20 mouse cellular contexts compared by ENCODE assay signal in the genomic region with DNA sequence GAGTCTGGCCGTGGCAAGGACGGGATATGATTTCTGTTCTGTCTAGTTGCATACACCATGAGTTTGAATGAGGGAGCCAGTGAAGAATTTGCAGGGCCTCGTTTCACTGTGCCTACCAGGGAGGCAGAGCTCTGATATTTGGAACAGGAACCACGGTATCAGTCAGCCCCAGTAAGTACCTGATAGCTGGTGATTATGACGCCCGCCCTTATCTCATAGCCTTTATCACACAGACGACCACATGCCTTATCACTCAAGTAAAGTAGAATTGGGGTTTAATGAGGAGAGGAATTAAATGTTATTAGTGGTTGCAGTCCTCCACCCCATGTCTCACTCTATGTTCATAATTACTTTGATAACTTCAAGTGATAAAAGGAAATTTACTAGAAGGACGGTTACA. TPM values are rescaled to one million over a fixed set of nuclear protein-coding genes. Genes with fewer than 3 reads are reported as not detected.
A peak's percentile ranks its signal among the peaks of the same experiment; 100 is the strongest.
DNase-seq lines count a peak whose midpoint lies in the region; ATAC-seq and TF ChIP-seq lines count a peak whose summit lies in the region.
"Had no signal": no experiment of that assay in that cellular context is flagged by ENCODE, and none has a peak within 500 bp of the region (broad histone marks: within the 10 kb centered on the region; RNA-seq: fewer than 3 reads in every experiment).

No protein-coding gene starts in this region.

- WGBS in intestine, postnatal 0 days = 44% methylated on average over 8 of the region's 8 CpGs
- 56% methylated on average over 8 of the region's 8 CpGs for WGBS in intestine, embryonic 16.5 days
- WGBS in liver, embryonic 11.5 days = 28% methylated on average over 8 of the region's 8 CpGs

- H3K9ac ChIP-seq in intestine, postnatal 0 days (ENCODE audit: low read depth, low read length) = no peak overlapping the region
- no peak overlapping the region for H3K9ac ChIP-seq in intestine, embryonic 16.5 days (ENCODE audit: low read depth, low read length)
- H3K9ac ChIP-seq in liver, embryonic 11.5 days (ENCODE audit: low read depth, low read length) = no peak overlapping the region
- H3K9ac ChIP-seq: midbrain, embryonic 13.5 days had no signal

- H3K4me2 ChIP-seq in intestine, postnatal 0 days (replicated peaks; ENCODE audit: low read depth) = peak overlapping the region; percentile 28; the same call in 1 of the 2 replicates
- no peak overlapping the region for H3K4me2 ChIP-seq in intestine, embryonic 16.5 days (ENCODE audit: low read depth, low read length)
- H3K4me2 ChIP-seq in liver, embryonic 11.5 days = peak overlapping the region; percentile 29; the same call in 1 of the 2 replicates
- H3K4me2 ChIP-seq: heart, embryonic 11.5 days; midbrain, embryonic 13.5 days had no signal

- H3K27me3 ChIP-seq in intestine, postnatal 0 days (replicated peaks; ENCODE audit: control insufficient read depth, insufficient read depth, low read length) = no peaks in the 10 kb centered on the region; the same call in 1 of the 2 replicates
- H3K27me3 ChIP-seq in intestine, embryonic 16.5 days (replicated peaks; ENCODE audit: control insufficient read depth, insufficient read depth, low read length) = no peaks in the 10 kb centered on the region
- no peaks in the 10 kb centered on the region for H3K27me3 ChIP-seq in liver, embryonic 11.5 days (replicated peaks; ENCODE audit: control insufficient read depth, insufficient read depth, low read length)
- H3K27me3 ChIP-seq: midbrain, embryonic 13.5 days had no signal

- H3K27ac ChIP-seq in intestine, postnatal 0 days (ENCODE audit: low read depth, low read length) = no peak overlapping the region
- no peak overlapping the region for H3K27ac ChIP-seq in intestine, embryonic 16.5 days (ENCODE audit: low read length)
- H3K27ac ChIP-seq in liver, embryonic 11.5 days (ENCODE audit: low read depth, low read length) = no peak overlapping the region
- H3K27ac ChIP-seq: midbrain, embryonic 13.5 days had no signal

- no peaks in the 10 kb centered on the region for H3K36me3 ChIP-seq in intestine, postnatal 0 days (ENCODE audit: control insufficient read depth, insufficient read depth)
- no peaks in the 10 kb centered on the region for H3K36me3 ChIP-seq in intestine, embryonic 16.5 days (ENCODE audit: control insufficient read depth, insufficient read depth, low read length)
- H3K36me3 ChIP-seq in liver, embryonic 11.5 days (ENCODE audit: control insufficient read depth, insufficient read depth, low read length) = no peaks in the 10 kb centered on the region
- H3K36me3 ChIP-seq: midbrain, embryonic 13.5 days had no signal

- H3K9me3 ChIP-seq in intestine, postnatal 0 days (ENCODE audit: control insufficient read depth) = no peaks in the 10 kb centered on the region
- H3K9me3 ChIP-seq in intestine, embryonic 16.5 days (ENCODE audit: control insufficient read depth, low read length) = no peaks in the 10 kb centered on the region
- H3K9me3 ChIP-seq in liver, embryonic 11.5 days (ENCODE audit: control insufficient read depth, low read length) = no peaks in the 10 kb centered on the region
- H3K9me3 ChIP-seq: midbrain, embryonic 13.5 days had no signal

- peak; percentile 59 for DNase-seq in c-Kit-positive CD71-positive TER-119-negative erythroid progenitor cells, embryonic 14.5 days (ENCODE audit: low read depth)
- no peak for DNase-seq in liver, embryonic 11.5 days (ENCODE audit: low spot score)
- no peak for DNase-seq in adrenal gland, postnatal 4 days (ENCODE audit: low spot score in 2 of 2)
- no peak for DNase-seq in layer of hippocampus, adult 18-20 months (ENCODE audit: low spot score in 2 of 2)
- DNase-seq in yolk sac, embryonic 10.5 days (ENCODE audit: low spot score) = no peak
- DNase-seq: adrenal gland, postnatal 36 days; cerebellum, postnatal 10 days; heart, postnatal 14 days; kidney, adult 8-10 months; kidney, postnatal 36 days; layer of hippocampus, postnatal 36 days; lung, adult 18-20 months had no signal

- no peak for TF ChIP-seq CTCF in intestine, postnatal 0 days (IDR thresholded peaks at IDR 0.05; ENCODE audit: low read depth)

- H3K4me1 ChIP-seq in intestine, postnatal 0 days (replicated peaks; ENCODE audit: control insufficient read depth, insufficient read depth, low read length) = no peaks in the 10 kb centered on the region
- peaks cover 5% of the 10 kb centered on the region; the same call in 1 of the 2 replicates for H3K4me1 ChIP-seq in intestine, embryonic 16.5 days (ENCODE audit: control insufficient read depth, insufficient read depth, low read length)
- H3K4me1 ChIP-seq in liver, embryonic 11.5 days (replicated peaks; ENCODE audit: control insufficient read depth, insufficient read depth, low read length) = peaks cover 19% of the 10 kb centered on the region

- no peak for ATAC-seq in intestine, postnatal 0 days
- ATAC-seq in intestine, embryonic 16.5 days = no peak
- peak; percentile 96 for ATAC-seq in liver, embryonic 11.5 days (replicated peaks; ENCODE audit: low FRiP score)
- peak; percentile 92 for ATAC-seq in megakaryocyte progenitor cell, adult 5-6 weeks (replicated peaks; ENCODE audit: poor library complexity)
- ATAC-seq: forebrain, embryonic 14.5 days; hindbrain, embryonic 16.5 days had no signal

- H3K4me3 ChIP-seq in intestine, postnatal 0 days (ENCODE audit: low read depth, low read length) = no peak overlapping the region
- H3K4me3 ChIP-seq in intestine, embryonic 16.5 days (ENCODE audit: low read length) = no peak overlapping the region
- H3K4me3 ChIP-seq in liver, embryonic 11.5 days (ENCODE audit: low read depth, low read length) = no peak overlapping the region
- H3K4me3 ChIP-seq: midbrain, embryonic 13.5 days; myocyte had no signal

RNA-seq across cellular contexts. Expression of a gene that starts 49.6 kb away (rescaled TPM):
- polyA plus RNA-seq in intestine, postnatal 0 days (2015; fragmentation: Nextera tagmentation; extraction: Ambion mirVana) = 484 and 492 TPM in 2 replicates
- 489 and 514 TPM in 2 replicates for polyA plus RNA-seq in intestine, embryonic 16.5 days (2015; fragmentation: Nextera tagmentation; extraction: Ambion mirVana)
- 309 and 312 TPM in 2 replicates for polyA plus RNA-seq in liver, embryonic 11.5 days (2014; fragmentation: Nextera tagmentation; extraction: Ambion mirVana)
- 228 and 315 TPM in 2 replicates for total RNA-seq in megakaryocyte progenitor cell, adult 5-6 weeks (2015)
- total RNA-seq in megakaryocyte progenitor cell, adult 5-6 weeks (2017) = 125 and 135 TPM in 2 replicates
- total RNA-seq in adrenal gland, postnatal 4 days (2021) = 100 to 1,000 TPM; 195 to 211 TPM
- total RNA-seq in layer of hippocampus, adult 18-20 months (2021) = 100 to 1,000 TPM; 123 to 132 TPM

RNA-seq across cellular contexts. Expression of a gene that starts 49.7 kb away (rescaled TPM):
- polyA plus RNA-seq in intestine, postnatal 0 days (2015; fragmentation: Nextera tagmentation; extraction: Ambion mirVana) = 38.3 and 38.4 TPM in 2 replicates
- 47.4 and 47.8 TPM in 2 replicates for polyA plus RNA-seq in intestine, embryonic 16.5 days (2015; fragmentation: Nextera tagmentation; extraction: Ambion mirVana)
- 27.6 and 28.2 TPM in 2 replicates for polyA plus RNA-seq in liver, embryonic 11.5 days (2014; fragmentation: Nextera tagmentation; extraction: Ambion mirVana)
- total RNA-seq in megakaryocyte progenitor cell, adult 5-6 weeks (2015) = 34.6 and 44.2 TPM in 2 replicates
- total RNA-seq in megakaryocyte progenitor cell, adult 5-6 weeks (2017) = 20.4 and 33.1 TPM in 2 replicates
- total RNA-seq in adrenal gland, postnatal 4 days (2021) = 100 to 1,000 TPM; 351 to 353 TPM
- 10 to 100 TPM; 54.8 to 60.0 TPM for total RNA-seq in layer of hippocampus, adult 18-20 months (2021)

Comparison
In these comparisons a context has a peak if more than half of its experiments do, and no peak if none do; other contexts are left out.
1. ATAC-seq: peak in liver, embryonic 11.5 days (single experiment) and megakaryocyte progenitor cell, adult 5-6 weeks (single experiment); none in intestine, postnatal 0 days (single experiment) and intestine, embryonic 16.5 days (single experiment).
2. RNA of a gene that starts 49.7 kb away (total RNA-seq): 351 to 353 TPM in adrenal gland, postnatal 4 days; 54.8 to 60.0 TPM in layer of hippocampus, adult 18-20 months and 20.4 to 44.2 TPM in megakaryocyte progenitor cell, adult 5-6 weeks; every median in the first group is over 4 times any median in the second.